Mouse (Mus musculus) liver, embryonic 15.5 days (tissue): ENCODE data around the gene Wdr77. TPM values are rescaled to one million over a fixed set of nuclear protein-coding genes. Genes with fewer than 3 reads are reported as not detected.

Experiments
- ATAC-seq: fragments of 200-750 bp; cut with Nextera tagmentation; 2 replicates; pipeline ENCODE4 v1.8.0; 2017; ENCODE audit warnings: moderate number of reproducible peaks, mild to moderate bottlenecking, moderate library complexity; ENCODE audit not compliant: insufficient read depth
- H3K27ac ChIP-seq: fragments of 300-500 bp; sonication (generic); replicated peaks from 2 replicates; pipeline ENCODE4 v1.5.1; 2015; ENCODE audit warnings: mild to moderate bottlenecking, inconsistent platforms
- H3K27me3 ChIP-seq: fragments of 300-500 bp; sonication (generic); 2 replicates; pipeline ENCODE4 v1.6.1; 2015; ENCODE audit warnings: mild to moderate bottlenecking, inconsistent platforms
- H3K36me3 ChIP-seq: fragments of 300-500 bp; sonication (generic); replicated peaks from 2 replicates; pipeline ENCODE4 v1.6.1; 2015; ENCODE audit warnings: moderate library complexity, mild to moderate bottlenecking, inconsistent platforms
- H3K4me1 ChIP-seq: fragments of 300-500 bp; sonication (generic); replicated peaks from 2 replicates; pipeline ENCODE4 v1.6.1; 2015; ENCODE audit warnings: inconsistent platforms
- H3K4me2 ChIP-seq: fragments of 300-500 bp; sonication (generic); 2 replicates; pipeline ENCODE4 v1.6.1; 2015; ENCODE audit warnings: moderate library complexity, mild to moderate bottlenecking, inconsistent platforms
- H3K4me3 ChIP-seq: fragments of 300-500 bp; sonication (generic); replicated peaks from 2 replicates; pipeline ENCODE4 v1.5.1; 2015; ENCODE audit warnings: mild to moderate bottlenecking, inconsistent platforms
- H3K9ac ChIP-seq: fragments of 300-500 bp; sonication (generic); 2 replicates; pipeline ENCODE4 v1.6.1; 2015; ENCODE audit warnings: moderate library complexity, mild to moderate bottlenecking, inconsistent platforms
- H3K9me3 ChIP-seq: fragments of 300-500 bp; sonication (generic); replicated peaks from 2 replicates; pipeline ENCODE4 v1.6.1; 2016; ENCODE audit warnings: inconsistent platforms
- WGBS: fragments of 180-500 bp; shearing (Covaris S2); methylation state at CpG from one replicate; pipeline ENCODE4 v1.1.7; 2015; ENCODE audit warnings: mixed read lengths; ENCODE audit not compliant: insufficient replicate concordance; 5-methylcytosine and 5-hydroxymethylcytosine counted together
- polyA plus RNA-seq: library from polyadenylated mRNA; unstranded; fragments of >200 nt; fragmentation: Nextera tagmentation; extraction: Ambion mirVana; gene quantifications from 2 replicates; pipeline ENCODE4 v1.2.1, GENCODE M21; 2015

Wdr77 gene
- polyA plus RNA-seq, 1 experiment from 2014 or later = 39.8 TPM

DNA sequence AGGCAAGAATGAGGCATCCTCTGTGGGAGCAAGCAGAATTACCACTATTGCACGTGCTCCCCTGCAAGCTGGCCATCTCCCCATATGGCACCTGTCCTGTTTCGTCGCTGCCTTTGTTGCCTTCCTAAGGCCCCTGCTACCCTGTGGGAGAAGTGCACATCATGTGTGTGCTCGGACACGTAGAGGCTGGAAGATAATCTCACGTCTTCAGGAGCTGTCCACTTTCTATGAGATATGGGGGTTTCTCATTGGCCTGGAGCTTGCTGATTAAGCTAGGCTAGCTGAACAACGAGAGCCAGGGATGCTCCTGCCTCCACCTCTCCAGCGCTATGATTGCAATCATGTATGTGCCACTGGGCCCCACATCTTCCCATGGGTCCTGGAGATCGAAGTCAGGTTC lies 34.6 kb upstream of the Wdr77 start:
- ATAC-seq = peak; percentile 61; the same call in 1 of the 2 replicates
- Histone ChIP-seq H3K27me3 (no peaks in the 10 kb centered on the region), H3K4me3 (no peak overlapping the region), H3K36me3 (no peaks in the 10 kb centered on the region), H3K4me1 (peaks cover 16% of the 10 kb centered on the region), H3K27ac (no peak overlapping the region), H3K9ac (no peak overlapping the region), H3K4me2 (no peak overlapping the region), H3K9me3 (no peaks in the 10 kb centered on the region)
- WGBS = 49% methylated on average over 9 of the region's 9 CpGs

DNA sequence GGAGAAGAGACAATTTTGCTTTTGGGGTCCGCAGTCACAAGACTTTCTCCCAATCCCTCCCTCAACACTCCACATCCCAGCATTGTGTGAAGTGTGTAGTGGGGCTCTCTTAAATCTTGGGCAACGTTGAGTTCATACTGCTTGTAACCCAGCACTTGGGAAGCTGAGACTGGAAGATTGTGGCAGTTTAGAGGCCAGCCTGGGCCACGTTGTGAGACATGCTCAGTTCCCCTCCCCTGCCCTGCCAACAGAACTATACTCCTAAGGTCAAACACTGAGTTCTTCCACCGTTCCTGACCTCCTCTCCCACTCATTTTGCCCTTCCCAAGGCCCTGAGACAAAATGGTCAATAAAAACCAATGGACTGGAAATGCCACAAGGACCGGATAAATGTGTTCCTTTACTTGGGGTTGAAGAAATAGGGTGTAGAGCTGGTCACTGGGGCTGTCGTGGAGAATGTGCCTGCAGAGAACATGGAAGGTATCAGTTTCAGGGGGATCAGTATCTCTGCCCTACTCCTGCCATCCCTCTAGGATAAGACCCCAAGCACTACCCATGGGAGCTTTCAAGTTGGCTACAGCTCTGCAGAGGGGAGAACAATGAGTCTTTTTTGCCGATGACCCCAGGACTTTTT lies 31.5 kb upstream of the Wdr77 start:
- Histone ChIP-seq H3K4me3 (no peak overlapping the region), H3K4me1 (peaks cover 19% of the 10 kb centered on the region), H3K9me3 (no peaks in the 10 kb centered on the region), H3K36me3 (no peaks in the 10 kb centered on the region), H3K4me2 (no peak overlapping the region), H3K9ac (no peak overlapping the region), H3K27ac (no peak overlapping the region), H3K27me3 (no peaks in the 10 kb centered on the region)
- no peak for ATAC-seq
- WGBS = 69% methylated on average over 7 of the region's 7 CpGs

DNA sequence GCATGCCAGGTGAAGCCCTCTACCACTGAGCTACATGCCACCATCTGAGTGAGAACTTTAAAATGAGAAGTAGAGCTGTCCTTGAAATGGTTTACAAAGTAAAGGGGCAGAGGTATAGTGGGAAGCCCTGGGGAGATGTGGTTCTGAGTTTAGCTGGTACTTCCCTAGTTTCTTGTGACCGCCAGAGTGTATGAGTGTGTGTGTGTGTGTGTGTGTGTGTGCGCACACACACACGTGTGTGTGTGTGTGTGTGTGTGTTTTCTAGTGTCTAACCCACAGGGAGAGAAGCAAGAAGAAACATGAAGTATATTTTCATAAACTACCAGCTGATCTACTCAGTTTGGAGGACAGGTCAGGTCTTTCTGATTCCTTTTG lies 31.0 kb upstream of the Wdr77 start:
- no peak overlapping the region for H3K4me3 ChIP-seq
- no peak overlapping the region for H3K4me2 ChIP-seq
- no peaks in the 10 kb centered on the region for H3K27me3 ChIP-seq
- no peak overlapping the region for H3K9ac ChIP-seq
- H3K4me1 ChIP-seq = peaks cover 19% of the 10 kb centered on the region
- WGBS = 58% methylated on average over 3 of the region's 3 CpGs
- no peaks in the 10 kb centered on the region for H3K9me3 ChIP-seq
- H3K27ac ChIP-seq = no peak overlapping the region
- H3K36me3 ChIP-seq = no peaks in the 10 kb centered on the region
- ATAC-seq = no peak

DNA sequence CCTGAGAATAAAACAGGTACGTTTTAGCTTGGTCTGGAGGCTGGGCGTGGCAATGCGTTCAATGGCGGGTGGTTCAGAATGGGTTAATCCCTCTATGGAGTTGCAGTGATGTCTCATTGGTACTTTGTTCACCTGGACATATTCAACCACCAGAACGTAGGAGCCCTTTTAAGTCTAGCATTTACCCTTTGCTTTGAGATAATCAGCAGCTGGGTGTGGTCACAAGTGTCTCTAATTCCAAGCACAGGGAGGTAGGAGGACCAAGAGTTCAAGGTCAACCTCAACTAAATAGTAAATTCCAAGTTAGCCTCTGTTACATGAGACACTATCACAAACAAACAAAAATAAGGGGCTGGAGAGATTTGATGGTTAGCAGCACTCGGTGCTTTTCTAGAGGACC lies 30.4 kb upstream of the Wdr77 start:
- Histone ChIP-seq H3K27ac (no peak overlapping the region), H3K9me3 (no peaks in the 10 kb centered on the region), H3K4me3 (no peak overlapping the region), H3K27me3 (no peaks in the 10 kb centered on the region), H3K9ac (no peak overlapping the region), H3K36me3 (no peaks in the 10 kb centered on the region), H3K4me1 (peaks cover 19% of the 10 kb centered on the region), H3K4me2 (no peak overlapping the region)
- ATAC-seq = no peak
- WGBS = 73% methylated on average over 6 of the region's 6 CpGs

DNA sequence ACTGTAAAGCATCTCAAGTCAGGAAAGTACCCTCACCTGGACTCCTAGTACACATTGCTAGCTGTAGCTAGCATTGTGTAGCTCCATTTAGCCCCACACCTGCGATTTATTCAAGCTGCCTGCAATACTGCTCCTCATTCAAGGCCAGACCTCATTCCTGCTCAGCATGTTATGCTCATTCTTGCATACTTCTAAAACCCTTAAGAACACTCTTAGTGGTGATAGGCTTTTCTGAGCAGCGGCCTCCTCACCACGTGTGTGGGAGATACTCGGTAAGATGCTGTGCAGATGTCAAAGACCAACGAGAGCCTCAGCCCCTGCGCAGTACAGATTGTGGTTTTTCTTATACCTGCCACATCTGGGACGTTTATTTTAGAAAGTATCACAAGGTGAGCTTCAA lies 29.3 kb upstream of the Wdr77 start:
- Histone ChIP-seq H3K36me3 (no peaks in the 10 kb centered on the region), H3K4me2 (no peak overlapping the region), H3K9ac (no peak overlapping the region), H3K27ac (no peak overlapping the region), H3K4me3 (no peak overlapping the region), H3K9me3 (no peaks in the 10 kb centered on the region), H3K4me1 (peaks cover 14% of the 10 kb centered on the region), H3K27me3 (no peaks in the 10 kb centered on the region)
- 43% methylated on average over 7 of the region's 7 CpGs for WGBS
- ATAC-seq = no peak

DNA sequence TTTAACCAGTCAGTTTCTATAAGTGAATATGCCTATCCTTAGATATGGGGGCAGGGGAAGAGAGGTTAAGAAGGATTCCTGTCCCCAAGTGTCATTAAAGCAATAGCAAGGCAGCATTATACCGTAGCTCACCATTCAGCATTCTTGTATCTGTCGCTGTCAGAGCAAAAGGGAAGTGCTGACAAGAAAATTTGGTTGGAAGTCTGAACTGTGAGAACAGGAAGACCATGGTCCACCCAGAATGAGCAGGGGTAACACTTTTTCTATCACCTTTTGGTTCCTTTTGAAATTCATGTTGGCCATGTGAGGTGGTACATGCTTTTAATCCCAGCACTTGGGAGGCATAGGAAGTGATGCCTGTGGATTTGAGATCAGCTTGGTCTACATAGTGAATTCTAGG lies 28.1 kb upstream of the Wdr77 start:
- H3K9me3 ChIP-seq = no peaks in the 10 kb centered on the region
- 35% methylated on average over 2 of the region's 2 CpGs for WGBS
- no peak for ATAC-seq
- peak overlapping the region; percentile 23 for H3K4me2 ChIP-seq
- no peaks in the 10 kb centered on the region for H3K27me3 ChIP-seq
- peak overlapping the region; percentile 9; the same call in 1 of the 2 replicates for H3K4me3 ChIP-seq
- H3K4me1 ChIP-seq = peaks cover 7% of the 10 kb centered on the region; the same call in 1 of the 2 replicates
- H3K9ac ChIP-seq = no peak overlapping the region
- H3K27ac ChIP-seq = no peak overlapping the region
- no peaks in the 10 kb centered on the region for H3K36me3 ChIP-seq

DNA sequence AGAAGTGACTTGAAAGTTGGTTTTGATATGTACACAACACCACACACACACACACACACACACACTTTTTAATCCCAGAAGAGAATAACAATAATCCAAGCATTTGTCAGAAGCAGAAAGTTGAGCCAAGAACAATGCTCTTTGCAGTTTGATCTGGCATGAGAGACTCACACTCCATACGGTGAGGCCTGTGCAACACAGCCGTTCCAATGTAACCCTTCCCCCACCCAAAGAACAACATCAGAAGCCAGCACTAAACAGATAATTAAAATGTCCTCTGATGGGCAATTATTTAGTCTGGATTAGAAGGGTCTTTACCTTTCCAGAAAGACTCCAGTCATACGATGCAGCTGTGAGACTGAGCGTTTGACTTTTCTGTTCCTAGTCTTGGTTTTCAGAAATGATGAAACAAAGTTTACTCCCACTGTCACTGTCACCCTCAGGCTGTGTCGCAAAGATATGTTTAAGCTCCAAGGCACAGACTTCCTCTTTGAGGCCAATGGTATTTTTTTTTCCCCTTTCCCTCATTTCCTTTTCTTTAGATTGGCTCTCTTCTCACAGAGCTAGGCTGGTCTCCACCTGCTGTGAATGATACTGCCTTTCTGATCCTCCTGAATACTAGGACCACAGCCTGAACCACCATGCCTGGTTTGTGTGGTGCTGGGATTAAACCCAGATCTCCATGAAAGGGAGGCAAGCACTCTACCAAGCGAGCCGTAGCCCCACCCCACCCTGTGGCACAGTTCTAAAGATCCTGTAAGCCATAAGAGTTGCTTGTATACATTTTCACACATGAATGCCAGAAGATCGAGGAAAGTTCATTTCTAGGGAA lies 26.7 kb upstream of the Wdr77 start, which contains the start of gene I830077J02Rik:
TSS of gene I830077J02Rik (minus strand) at position 425 of the 832 bp plus-strand sequence.
- peak within 1 kb of the TSS; percentile 16 for H3K4me3 ChIP-seq
- H3K9ac ChIP-seq = no peak within 1 kb of the TSS
- peak within 1 kb of the TSS; percentile 39 for H3K27ac ChIP-seq
- H3K4me2 ChIP-seq = no peak within 1 kb of the TSS
- ATAC-seq = peak; percentile 27; the same call in 1 of the 2 replicates
- no peaks in the 10 kb centered on the region for H3K9me3 ChIP-seq
- WGBS = 24% methylated on average over 8 of the region's 8 CpGs
- H3K27me3 ChIP-seq = no peaks in the 10 kb centered on the region
- H3K36me3 ChIP-seq = 0 out of 2 replicates have a peak, but pooled peaks cover 2% of the 10 kb centered on the region
- peaks cover 7% of the 10 kb centered on the region; the same call in 1 of the 2 replicates for H3K4me1 ChIP-seq

DNA sequence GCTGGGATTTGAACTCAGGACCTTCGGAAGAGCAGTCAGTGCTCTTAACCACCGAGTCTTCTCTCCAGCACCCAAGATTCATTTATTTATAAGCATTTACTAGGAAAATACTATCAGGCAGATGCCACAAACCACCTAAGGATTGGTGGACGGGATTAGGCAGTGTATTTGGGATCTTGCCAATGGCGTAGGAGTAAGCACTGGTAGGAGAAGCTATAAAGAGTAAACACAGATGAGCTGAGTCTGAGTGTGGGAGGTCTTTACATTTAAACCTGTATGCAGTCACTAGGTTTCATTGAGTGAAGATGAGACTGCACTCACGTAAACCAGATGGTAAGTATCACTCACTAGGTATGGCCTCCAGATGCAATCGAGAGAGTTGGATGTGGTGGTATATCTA lies 25.2 kb upstream of the Wdr77 start:
- 0 out of 2 replicates have a peak, but pooled peaks cover 5% of the 10 kb centered on the region for H3K36me3 ChIP-seq

DNA sequence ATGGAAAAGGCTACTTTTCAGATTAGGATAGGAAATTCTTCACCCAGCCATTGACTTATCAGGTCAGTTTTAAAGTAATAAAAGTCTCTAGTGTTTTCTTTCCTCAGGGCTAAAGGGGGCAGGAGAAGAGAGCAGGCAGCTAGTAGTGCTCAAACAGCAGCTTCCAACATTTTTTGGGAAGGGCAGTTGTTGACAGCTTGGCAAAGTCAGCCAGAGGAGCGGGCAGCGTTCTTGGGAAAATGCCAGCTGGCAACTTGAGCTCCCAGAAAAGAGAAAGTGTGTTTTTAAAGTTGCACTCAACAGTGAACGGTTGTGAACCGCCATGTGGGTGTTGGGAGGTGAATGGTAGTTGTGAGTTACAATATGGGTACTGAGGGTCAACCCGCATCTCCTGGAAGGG lies 24.1 kb upstream of the Wdr77 start:
- ATAC-seq = no peak
- no peak overlapping the region for H3K4me3 ChIP-seq
- no peak overlapping the region for H3K9ac ChIP-seq
- no peaks in the 10 kb centered on the region for H3K9me3 ChIP-seq
- no peaks in the 10 kb centered on the region for H3K27me3 ChIP-seq
- H3K4me2 ChIP-seq = no peak overlapping the region
- no peak overlapping the region for H3K27ac ChIP-seq
- H3K4me1 ChIP-seq = 0 out of 2 replicates have a peak, but pooled peaks cover 4% of the 10 kb centered on the region
- H3K36me3 ChIP-seq = 0 out of 2 replicates have a peak, but pooled peaks cover 8% of the 10 kb centered on the region
- WGBS = 76% methylated on average over 5 of the region's 5 CpGs

More for the DNA sequence above, 25.2 kb upstream of the Wdr77 start:
- Histone ChIP-seq H3K9ac (no peak overlapping the region), H3K27ac (no peak overlapping the region), H3K9me3 (no peaks in the 10 kb centered on the region), H3K27me3 (no peaks in the 10 kb centered on the region), H3K4me3 (no peak overlapping the region), H3K4me1 (0 out of 2 replicates have a peak, but pooled peaks cover 7% of the 10 kb centered on the region), H3K4me2 (no peak overlapping the region)
- ATAC-seq = no peak
- WGBS = 69% methylated on average over 6 of the region's 6 CpGs

DNA sequence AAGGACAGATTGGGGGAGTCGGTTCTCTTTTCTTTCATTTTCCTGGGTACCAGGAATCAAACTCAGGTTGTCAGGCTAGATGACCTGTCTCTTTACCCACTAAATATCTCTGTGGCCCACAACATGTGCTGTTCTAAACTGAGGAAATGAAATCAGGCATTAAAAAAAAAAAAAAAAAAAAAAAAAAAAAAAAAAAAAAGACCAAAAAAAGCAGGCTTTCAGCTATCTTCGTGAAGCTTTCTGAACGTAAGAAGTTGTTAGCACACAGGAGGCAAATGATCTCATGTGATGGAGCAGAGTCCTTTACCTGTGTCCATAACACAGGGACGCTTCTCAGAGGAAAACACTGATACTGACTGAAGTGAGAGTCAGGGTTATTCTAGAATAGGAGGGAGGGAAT lies 23.1 kb upstream of the Wdr77 start:
- Histone ChIP-seq H3K9me3 (no peaks in the 10 kb centered on the region), H3K27ac (no peak overlapping the region), H3K9ac (no peak overlapping the region), H3K27me3 (no peaks in the 10 kb centered on the region), H3K4me3 (no peak overlapping the region), H3K36me3 (peaks cover 19% of the 10 kb centered on the region), H3K4me1 (no peaks in the 10 kb centered on the region), H3K4me2 (no peak overlapping the region)
- WGBS = 78% methylated on average over 4 of the region's 4 CpGs
- no peak for ATAC-seq

DNA sequence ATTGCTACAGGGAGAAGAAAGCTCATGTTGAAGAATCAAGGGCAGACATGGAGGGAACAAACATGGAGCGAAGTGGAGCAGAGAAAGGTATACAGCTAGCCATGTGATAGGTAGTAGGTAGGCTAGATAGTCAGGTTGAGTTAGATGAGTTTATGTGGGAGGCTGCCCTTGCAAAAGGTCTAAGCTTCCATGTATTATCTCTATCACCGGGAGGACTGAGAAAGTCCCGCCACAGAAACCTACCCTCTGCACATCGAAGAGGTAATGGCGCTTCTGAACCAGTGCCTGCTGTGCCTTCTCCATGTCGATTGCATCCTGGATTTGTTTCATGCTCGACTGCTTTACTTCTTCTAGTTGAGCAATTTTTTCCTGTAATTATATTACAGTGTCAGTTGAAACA lies 7.8 kb upstream of the Wdr77 start:
- 84% methylated on average over 7 of the region's 7 CpGs for WGBS
- ATAC-seq = no peak
- Histone ChIP-seq H3K36me3 (peaks cover 81% of the 10 kb centered on the region), H3K27me3 (no peaks in the 10 kb centered on the region), H3K4me1 (peaks cover 12% of the 10 kb centered on the region; the same call in 1 of the 2 replicates), H3K9ac (no peak overlapping the region), H3K4me3 (no peak overlapping the region), H3K9me3 (no peaks in the 10 kb centered on the region), H3K27ac (no peak overlapping the region), H3K4me2 (no peak overlapping the region)
